Mouse (Mus musculus): ENCODE data around the gene Dynlrb2.

DNA sequence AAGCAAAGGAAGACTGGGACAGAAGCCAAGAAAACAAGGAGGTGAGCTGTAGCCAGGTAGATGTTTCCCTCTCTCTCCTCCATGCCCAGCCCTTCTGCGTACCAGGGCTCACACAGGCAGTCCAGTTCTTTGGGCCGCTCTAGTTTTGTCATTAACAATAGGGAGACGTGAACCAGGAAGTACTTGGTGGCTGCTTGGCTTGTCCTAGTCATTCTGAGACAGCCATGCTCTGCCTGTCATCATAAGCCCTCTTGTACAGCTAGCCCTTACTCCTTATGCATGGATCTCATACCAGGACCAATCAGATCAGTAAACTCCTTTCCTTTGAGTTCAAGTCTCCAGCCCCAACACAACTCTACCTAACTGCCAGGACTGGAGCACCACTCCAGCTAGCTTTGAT, 48.0 kb downstream of the Dynlrb2 start:
- TF ChIP-seq CTCF (IDR thresholded peaks at IDR 0.05; ENCODE audit: low read depth, low read length) (no peak), EP300 (IDR thresholded peaks at IDR 0.05; ENCODE audit: insufficient read depth, low read depth, low read length) (no peak)
